Mouse (Mus musculus): ENCODE data around the gene Stk24. TPM values are rescaled to one million over a fixed set of nuclear protein-coding genes. Genes with fewer than 3 reads are reported as not detected.

Gene Stk24
- total RNA-seq, 1 experiment from 2014 or later, result 267 TPM

- no peak for ATAC-seq (replicated peaks; ENCODE audit: insufficient number of reproducible peaks, low FRiP score, low TSS enrichment, poor library complexity, severe bottlenecking)
Measured at GRCm38 (mm10) chr14:121387760-121388159, 7.9 kb upstream of the Stk24 start.

DNA sequence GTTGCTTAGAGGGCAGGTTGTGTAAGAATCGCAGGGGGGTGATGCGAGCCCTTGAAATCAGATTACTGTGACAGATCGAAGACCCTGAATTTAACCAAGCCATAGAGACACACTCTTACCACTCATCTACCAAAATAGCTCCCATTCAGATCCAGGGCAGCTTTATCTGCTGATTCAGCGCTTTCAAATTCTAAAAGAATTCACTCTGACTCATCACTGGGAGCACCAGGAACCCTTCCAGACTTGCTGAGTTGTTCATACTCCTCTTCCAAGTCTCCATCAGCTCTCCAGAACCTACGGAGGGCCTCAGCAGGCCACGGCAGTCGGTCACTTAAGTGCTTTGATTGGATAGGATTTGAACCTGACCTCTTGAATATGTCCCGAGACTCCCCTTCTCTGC, 5.6 kb upstream of the Stk24 start:
- ATAC-seq (replicated peaks; ENCODE audit: insufficient number of reproducible peaks, low FRiP score, low TSS enrichment, poor library complexity, severe bottlenecking), result no peak

DNA sequence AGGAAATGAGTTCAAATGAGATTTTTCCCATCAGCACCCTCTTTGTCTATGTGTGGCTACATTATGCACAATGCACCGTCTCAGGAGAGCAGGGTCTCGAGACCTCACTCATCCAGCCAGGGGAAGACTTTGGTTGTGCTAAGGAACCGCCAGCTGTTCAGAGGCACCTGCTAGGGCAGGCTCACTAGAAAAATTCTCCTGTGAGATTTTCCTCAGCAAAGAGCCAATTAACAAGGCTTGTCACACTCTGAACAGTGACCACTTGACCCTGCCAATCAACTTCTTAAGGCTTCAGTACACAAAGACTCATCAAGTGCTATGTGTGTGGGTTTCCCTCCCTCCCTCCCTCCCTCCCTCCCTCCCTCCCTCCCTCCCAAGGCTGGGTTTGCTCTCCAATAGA, 4.0 kb upstream of the Stk24 start:
- ATAC-seq (replicated peaks; ENCODE audit: insufficient number of reproducible peaks, low FRiP score, low TSS enrichment, poor library complexity, severe bottlenecking), result no peak

DNA sequence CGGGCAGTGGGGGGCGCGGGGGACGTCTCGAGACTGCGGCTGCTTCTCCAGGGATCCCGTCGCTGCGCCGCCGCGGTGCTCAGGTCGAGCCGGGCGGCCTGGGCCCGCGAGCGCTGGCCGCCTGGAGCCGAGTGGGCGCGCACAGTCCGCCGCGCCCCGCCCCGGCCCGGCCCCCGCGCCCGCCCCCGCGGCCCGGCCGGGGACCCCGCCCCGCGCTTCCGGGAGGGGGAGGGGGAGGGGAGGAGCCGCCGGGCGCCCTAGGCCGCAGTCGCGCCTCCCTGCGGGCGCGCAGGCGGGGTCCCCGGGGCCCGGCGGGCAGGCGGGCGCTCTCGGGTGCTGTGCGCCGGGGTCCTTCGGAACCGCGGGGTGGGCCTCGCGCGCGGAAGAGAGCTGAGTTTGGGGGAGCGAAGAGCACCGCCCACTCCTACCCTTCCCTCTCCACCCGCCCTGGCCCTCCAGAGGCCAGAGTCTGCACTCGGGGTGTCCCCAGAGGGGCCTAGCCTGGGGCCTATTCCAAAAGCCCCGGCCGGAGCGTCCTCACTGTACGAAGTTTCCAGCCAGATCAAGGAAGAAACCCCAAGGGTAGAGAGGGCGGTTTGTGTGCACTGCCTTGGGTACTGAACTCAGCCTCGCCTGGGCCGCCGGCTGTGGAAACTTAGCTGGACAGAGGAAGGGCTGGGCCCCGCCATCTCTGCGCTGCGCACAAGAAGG, 540 bp downstream of the Stk24 start:
- ATAC-seq (replicated peaks; ENCODE audit: insufficient number of reproducible peaks, low FRiP score, low TSS enrichment, poor library complexity, severe bottlenecking), result peak; percentile 46

- ATAC-seq (replicated peaks; ENCODE audit: insufficient number of reproducible peaks, low FRiP score, low TSS enrichment, poor library complexity, severe bottlenecking), result peak; percentile 49
Measured at GRCm38 (mm10) chr14:121378243-121379115, 1.3 kb downstream of the Stk24 start.

DNA sequence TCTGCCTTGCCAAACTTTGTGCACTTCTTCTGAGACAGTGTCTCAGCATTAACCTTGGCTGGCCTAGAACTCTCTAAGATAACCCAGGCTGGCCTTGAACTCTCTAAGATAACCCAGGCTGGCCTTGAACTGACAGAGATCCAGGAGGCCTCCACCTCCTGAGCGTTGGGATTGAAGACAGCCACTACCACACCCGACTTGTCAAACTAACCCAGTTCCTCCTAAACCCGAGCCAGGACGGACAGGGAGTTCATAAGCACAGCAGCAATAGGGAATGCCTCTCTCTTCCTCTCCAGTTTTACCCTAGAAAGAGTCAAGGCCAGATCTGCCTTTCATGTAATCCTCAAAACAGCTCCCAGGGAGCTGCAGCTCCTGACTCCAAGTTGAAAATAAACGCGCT, 3.2 kb downstream of the Stk24 start:
- ATAC-seq (replicated peaks; ENCODE audit: insufficient number of reproducible peaks, low FRiP score, low TSS enrichment, poor library complexity, severe bottlenecking), result no peak

DNA sequence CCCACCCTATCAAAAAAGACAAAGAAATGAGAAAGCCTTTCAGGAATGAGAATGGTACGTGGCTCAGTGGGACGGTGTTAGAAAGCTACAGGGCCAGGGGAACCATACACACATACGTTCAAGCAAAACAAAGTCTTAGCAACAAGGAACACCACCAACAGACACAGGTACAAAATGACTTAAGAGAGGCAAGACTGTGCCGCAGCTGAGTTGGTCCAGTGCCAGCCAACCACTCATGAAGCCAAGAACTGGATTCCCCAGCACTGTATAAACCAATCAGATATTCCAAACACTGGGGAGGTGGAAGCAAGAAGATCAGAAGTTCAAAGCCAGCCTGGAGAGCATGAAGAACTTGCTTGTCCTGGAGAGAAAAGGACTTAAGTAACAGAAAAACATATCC, 5.9 kb downstream of the Stk24 start:
- no peak for ATAC-seq (replicated peaks; ENCODE audit: insufficient number of reproducible peaks, low FRiP score, low TSS enrichment, poor library complexity, severe bottlenecking)

GRCm38 (mm10) chr14:121373020-121373419, 6.8 kb downstream of the Stk24 start:
- ATAC-seq (replicated peaks; ENCODE audit: insufficient number of reproducible peaks, low FRiP score, low TSS enrichment, poor library complexity, severe bottlenecking), result no peak

- ATAC-seq (replicated peaks; ENCODE audit: insufficient number of reproducible peaks, low FRiP score, low TSS enrichment, poor library complexity, severe bottlenecking), result peak; percentile 87
Measured at GRCm38 (mm10) chr14:121371911-121372820, 7.6 kb downstream of the Stk24 start.

- ATAC-seq (replicated peaks; ENCODE audit: insufficient number of reproducible peaks, low FRiP score, low TSS enrichment, poor library complexity, severe bottlenecking), result no peak
Measured at GRCm38 (mm10) chr14:121369385-121369784, 10.4 kb downstream of the Stk24 start.

- no peak for ATAC-seq (replicated peaks; ENCODE audit: insufficient number of reproducible peaks, low FRiP score, low TSS enrichment, poor library complexity, severe bottlenecking)
Measured at GRCm38 (mm10) chr14:121368108-121368705, 11.6 kb downstream of the Stk24 start.

GRCm38 (mm10) chr14:121365991-121366728, 13.7 kb downstream of the Stk24 start:
- peak; percentile 64 for ATAC-seq (replicated peaks; ENCODE audit: insufficient number of reproducible peaks, low FRiP score, low TSS enrichment, poor library complexity, severe bottlenecking)

DNA sequence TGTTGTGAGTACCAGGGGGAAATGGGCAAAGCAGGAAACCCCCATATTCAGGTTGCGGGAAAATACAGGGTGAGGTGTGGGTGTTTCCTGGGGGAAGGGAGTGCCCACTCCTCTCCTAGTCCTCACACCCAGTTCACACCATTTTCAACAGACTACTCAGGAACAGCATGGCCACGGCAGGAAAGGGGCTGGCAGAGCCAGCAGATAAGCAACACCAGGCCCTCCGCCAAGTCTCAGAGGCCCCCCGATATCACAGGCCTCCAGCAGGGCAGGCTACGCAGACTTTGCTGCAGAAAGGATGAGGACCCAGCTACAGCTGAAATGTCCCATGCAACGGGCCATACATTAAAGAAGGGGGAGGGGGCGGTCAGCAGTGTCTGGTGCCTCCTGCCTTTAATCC, 14.4 kb downstream of the Stk24 start:
- ATAC-seq (replicated peaks; ENCODE audit: insufficient number of reproducible peaks, low FRiP score, low TSS enrichment, poor library complexity, severe bottlenecking), result no peak

DNA sequence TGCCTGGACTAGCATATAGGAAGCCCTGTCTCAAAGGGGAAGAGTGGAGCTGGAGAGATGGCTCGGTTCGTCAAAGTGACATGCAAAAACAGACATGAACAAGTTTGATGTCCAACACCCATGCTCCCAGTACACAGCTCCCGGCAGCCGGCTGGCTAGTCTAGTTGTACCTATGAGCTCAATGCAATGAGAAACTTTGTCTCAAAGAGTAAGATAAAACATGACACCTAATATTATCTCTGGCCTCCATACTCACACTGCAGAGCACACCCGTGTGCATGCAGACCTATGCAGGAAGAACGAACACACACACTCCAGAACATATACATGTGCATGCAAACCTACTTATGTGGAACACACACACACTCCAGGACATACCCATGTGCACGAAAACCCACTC, 15.5 kb downstream of the Stk24 start:
- ATAC-seq (replicated peaks; ENCODE audit: insufficient number of reproducible peaks, low FRiP score, low TSS enrichment, poor library complexity, severe bottlenecking), result no peak

GRCm38 (mm10) chr14:121361319-121362114, 18.3 kb downstream of the Stk24 start:
- peak; percentile 41; the same call in 1 of the 2 replicates for ATAC-seq (replicated peaks; ENCODE audit: insufficient number of reproducible peaks, low FRiP score, low TSS enrichment, poor library complexity, severe bottlenecking)

DNA sequence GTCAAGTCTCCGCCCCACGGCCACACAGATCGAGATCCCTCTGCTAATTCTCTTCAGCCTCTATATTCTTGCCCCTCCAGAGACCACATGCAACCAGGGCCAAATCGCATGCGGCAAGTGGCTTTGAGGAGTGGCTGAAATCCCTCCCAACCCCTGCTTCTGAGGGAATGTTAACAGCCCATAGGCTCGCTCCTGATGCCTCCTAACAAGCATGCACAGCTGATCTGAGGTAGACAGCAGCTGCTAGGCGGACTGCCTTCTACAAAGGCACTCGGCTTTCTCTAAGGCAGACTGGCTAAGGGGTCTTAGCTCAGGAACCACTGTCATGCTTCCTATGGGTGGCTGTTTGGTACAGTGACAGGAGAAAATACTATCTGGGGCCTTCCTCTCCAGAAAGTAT, 20.0 kb downstream of the Stk24 start:
- no peak for ATAC-seq (replicated peaks; ENCODE audit: insufficient number of reproducible peaks, low FRiP score, low TSS enrichment, poor library complexity, severe bottlenecking)

DNA sequence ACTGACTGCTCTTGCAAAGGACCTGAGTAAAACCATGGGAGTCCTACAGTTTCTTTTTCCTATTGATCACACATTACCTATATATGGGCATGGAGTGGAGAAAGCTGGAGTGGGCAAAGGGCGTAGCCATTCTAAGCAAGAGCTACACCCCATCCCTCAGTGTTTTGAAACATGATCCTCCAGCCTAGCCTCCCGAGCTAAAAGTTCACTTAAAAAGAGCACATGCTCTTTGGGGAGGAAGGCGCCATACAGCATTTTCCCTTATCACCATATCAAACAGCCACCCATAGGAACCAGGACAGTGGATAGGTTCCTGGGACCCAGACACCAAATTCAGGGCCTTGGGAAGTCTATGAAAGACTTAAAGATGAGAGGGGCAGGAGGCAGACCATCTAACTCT, 20.8 kb downstream of the Stk24 start:
- ATAC-seq (replicated peaks; ENCODE audit: insufficient number of reproducible peaks, low FRiP score, low TSS enrichment, poor library complexity, severe bottlenecking), result no peak
